ENCODE assay signal across 8 mouse cellular contexts in genomic region chr17:24207768-24208640, GRCm38 (mm10). TPM values are rescaled to one million over a fixed set of nuclear protein-coding genes. Genes with fewer than 3 reads are reported as not detected.
DNase-seq lines count a peak whose midpoint lies in the region; ATAC-seq and TF ChIP-seq lines count a peak whose summit lies in the region.

No protein-coding gene starts in this region.

- TF ChIP-seq EP300 in lung, postnatal 0 days (IDR thresholded peaks at IDR 0.05) = no peak

- WGBS in lung, postnatal 0 days = 68% methylated on average over 34 of the region's 34 CpGs
- WGBS in limb, embryonic 13.5 days = 54% methylated on average over 34 of the region's 34 CpGs
- 90% methylated on average over 34 of the region's 34 CpGs for WGBS in small intestine, adult 2 months

- peak overlapping the region; percentile 45; the same call in 1 of the 2 replicates for H3K9ac ChIP-seq in lung, postnatal 0 days (replicated peaks; ENCODE audit: low read depth)
- peak overlapping the region; percentile 88 for H3K9ac ChIP-seq in limb, embryonic 13.5 days

- 0 out of 2 replicates have a peak, but pooled peaks cover 11% of the 10 kb centered on the region for H3K27me3 ChIP-seq in lung, postnatal 0 days (replicated peaks; ENCODE audit: insufficient read depth, low read length)
- H3K27me3 ChIP-seq in limb, embryonic 13.5 days = no peaks in the 10 kb centered on the region
- peaks cover 23% of the 10 kb centered on the region for H3K27me3 ChIP-seq in small intestine, adult 2 months (ENCODE audit: control insufficient read depth, insufficient read depth, low read length)

- peaks cover 40% of the 10 kb centered on the region for H3K4me1 ChIP-seq in lung, postnatal 0 days (ENCODE audit: insufficient read depth, low read depth, low read length)
- H3K4me1 ChIP-seq in limb, embryonic 13.5 days = peaks cover 81% of the 10 kb centered on the region
- H3K4me1 ChIP-seq in small intestine, adult 2 months (ENCODE audit: control insufficient read depth, insufficient read depth, insufficient read length, low read length) = peaks cover 43% of the 10 kb centered on the region

- peak overlapping the region; percentile 64 for H3K4me2 ChIP-seq in lung, postnatal 0 days (replicated peaks; ENCODE audit: low read depth, low read length)
- peak overlapping the region; percentile 98 for H3K4me2 ChIP-seq in limb, embryonic 13.5 days (replicated peaks)

- H3K36me3 ChIP-seq in lung, postnatal 0 days (ENCODE audit: insufficient read depth, low read length) = no peaks in the 10 kb centered on the region
- H3K36me3 ChIP-seq in limb, embryonic 13.5 days = no peaks in the 10 kb centered on the region
- no peaks in the 10 kb centered on the region for H3K36me3 ChIP-seq in small intestine, adult 2 months (ENCODE audit: control insufficient read depth, insufficient read depth, low read length)

- TF ChIP-seq POLR2A in small intestine, adult 2 months (IDR thresholded peaks at IDR 0.05; ENCODE audit: low read depth, low read length) = no peak

- DNase-seq in cerebellum, adult 11-12 months = peak; percentile 65
- DNase-seq in cerebellum, adult 8-10 months = no peak
- DNase-seq in lung, postnatal 0 days (ENCODE audit: low spot score) = no peak
- DNase-seq in lung, postnatal 14 days = no peak
- no peak for DNase-seq in layer of hippocampus, postnatal 14 days (ENCODE audit: low spot score in 2 of 2)
- no peak for DNase-seq in lung, postnatal 4 days

- no peak for TF ChIP-seq CTCF in lung, postnatal 0 days (IDR thresholded peaks at IDR 0.05)
- TF ChIP-seq CTCF in small intestine, adult 2 months (IDR thresholded peaks at IDR 0.05; ENCODE audit: extremely low read depth, insufficient read length, insufficient replicate concordance, low read depth, low read length) = no peak

- 0 out of 2 replicates have a peak overlapping the region, but pooled peaks have one; percentile 36 for H3K4me3 ChIP-seq in lung, postnatal 0 days (ENCODE audit: low read depth, low read length)
- H3K4me3 ChIP-seq in limb, embryonic 13.5 days = peak overlapping the region; percentile 69
- peak overlapping the region; percentile 51; the same call in 1 of the 2 replicates for H3K4me3 ChIP-seq in small intestine, adult 2 months (ENCODE audit: low read depth, low read length)

- H3K27ac ChIP-seq in lung, postnatal 0 days (ENCODE audit: low read length) = no peak overlapping the region
- peak overlapping the region; percentile 97 for H3K27ac ChIP-seq in limb, embryonic 13.5 days
- H3K27ac ChIP-seq in small intestine, adult 2 months (ENCODE audit: insufficient read depth, low read depth, low read length) = no peak overlapping the region

- ATAC-seq in lung, postnatal 0 days = no peak
- ATAC-seq in limb, embryonic 13.5 days (ENCODE audit: low FRiP score, low read depth) = no peak

- no peaks in the 10 kb centered on the region for H3K9me3 ChIP-seq in lung, postnatal 0 days (ENCODE audit: low read length)
- H3K9me3 ChIP-seq in limb, embryonic 13.5 days = no peaks in the 10 kb centered on the region

RNA-seq across cellular contexts. Expression of gene Ntn3, which starts 1.3 kb away (rescaled TPM):
- polyA plus RNA-seq in lung, postnatal 0 days (2015; fragmentation: Nextera tagmentation; extraction: Ambion mirVana) = 2.3 and 2.5 TPM in 2 replicates
- polyA plus RNA-seq in limb, embryonic 13.5 days (2015; fragmentation: Nextera tagmentation; extraction: Ambion mirVana) = 14.5 and 14.9 TPM in 2 replicates
- polyA plus RNA-seq in small intestine, adult 2 months (2012; rRNA removed) = 1.3 and 1.6 TPM in 2 replicates
- 10 to 100 TPM; 12.3 to 12.4 TPM for total RNA-seq in layer of hippocampus, postnatal 14 days (2021)

RNA-seq across cellular contexts. Expression of gene Tbc1d24, which starts 2.6 kb away (rescaled TPM):
- 1.8 and 1.9 TPM in 2 replicates for polyA plus RNA-seq in lung, postnatal 0 days (2015; fragmentation: Nextera tagmentation; extraction: Ambion mirVana)
- 9.1 and 10.2 TPM in 2 replicates for polyA plus RNA-seq in limb, embryonic 13.5 days (2015; fragmentation: Nextera tagmentation; extraction: Ambion mirVana)
- 11.4 and 62.9 TPM in 2 replicates for polyA plus RNA-seq in small intestine, adult 2 months (2012; rRNA removed)
- total RNA-seq in layer of hippocampus, postnatal 14 days (2021) = 10 to 100 TPM; 71.1 to 75.8 TPM

RNA-seq across cellular contexts. Expression of gene Tedc2, which starts 12.6 kb away (rescaled TPM):
- polyA plus RNA-seq in lung, postnatal 0 days (2015; fragmentation: Nextera tagmentation; extraction: Ambion mirVana) = 5.3 and 6.3 TPM in 2 replicates
- polyA plus RNA-seq in limb, embryonic 13.5 days (2015; fragmentation: Nextera tagmentation; extraction: Ambion mirVana) = 15.8 and 16.3 TPM in 2 replicates
- polyA plus RNA-seq in small intestine, adult 2 months (2012; rRNA removed) = 4.2 and 4.6 TPM in 2 replicates
- 10 to 100 TPM; 10.0 to 10.2 TPM for total RNA-seq in layer of hippocampus, postnatal 14 days (2021)

RNA-seq across cellular contexts. Expression of gene Atp6v0c, which starts 38.5 kb away (rescaled TPM):
- polyA plus RNA-seq in lung, postnatal 0 days (2015; fragmentation: Nextera tagmentation; extraction: Ambion mirVana) = 566 and 620 TPM in 2 replicates
- 446 and 468 TPM in 2 replicates for polyA plus RNA-seq in limb, embryonic 13.5 days (2015; fragmentation: Nextera tagmentation; extraction: Ambion mirVana)
- polyA plus RNA-seq in small intestine, adult 2 months (2012; rRNA removed) = 549 and 948 TPM in 2 replicates
- total RNA-seq in layer of hippocampus, postnatal 14 days (2021) = 1,000 to 10,000 TPM; 1,388 to 1,424 TPM

RNA-seq across cellular contexts. Expression of gene Ccnf, which starts 43.3 kb away (rescaled TPM):
- polyA plus RNA-seq in lung, postnatal 0 days (2015; fragmentation: Nextera tagmentation; extraction: Ambion mirVana) = 2.8 and 4.5 TPM in 2 replicates
- polyA plus RNA-seq in limb, embryonic 13.5 days (2015; fragmentation: Nextera tagmentation; extraction: Ambion mirVana) = 65.4 and 67.0 TPM in 2 replicates
- 4.1 and 8.4 TPM in 2 replicates for polyA plus RNA-seq in small intestine, adult 2 months (2012; rRNA removed)
- 1 to 10 TPM; 5.9 to 8.2 TPM for total RNA-seq in layer of hippocampus, postnatal 14 days (2021)
